Mouse (Mus musculus) olfactory bulb, adult 2 months (tissue): Measurements from ENCODE around the gene Lrrc38.

Source experiments
- CTCF ChIP-seq: fragments of 200-500 bp; IDR thresholded peaks from 2 replicates; pipeline ENCODE4 v1.5.1; 2012; ENCODE audit warnings: low read depth, mild to moderate bottlenecking, low read length, moderate library complexity; ENCODE audit not compliant: insufficient read depth
- POLR2A ChIP-seq: fragments of 200-500 bp; IDR thresholded peaks from 2 replicates; pipeline ENCODE4 v1.6.1; 2012; ENCODE audit warnings: mild to moderate bottlenecking, low read depth, low read length, moderate library complexity; ENCODE audit not compliant: insufficient read depth

- TF ChIP-seq CTCF = no peak
- no peak for TF ChIP-seq POLR2A
Measured at GRCm38 (mm10) chr4:143313299-143313698, 36.3 kb upstream of the Lrrc38 start.
